Mouse (Mus musculus) C2C12 (cell line): ENCODE data around the gene Gpm6b.

Experiments
- CEBPB ChIP-seq: IDR thresholded peaks from one replicate; pipeline ENCODE4 v1.6.1; 2011; ENCODE audit warnings: low read depth, mild to moderate bottlenecking, control low read depth, moderate library complexity
- CTCF ChIP-seq: IDR thresholded peaks from one replicate; pipeline ENCODE4 v1.5.1; 2011; ENCODE audit not compliant: control insufficient read depth, insufficient read depth, insufficient read length
- FOSL1 ChIP-seq: IDR thresholded peaks from one replicate; pipeline ENCODE4 v1.8.0; 2011; ENCODE audit warnings: mild to moderate bottlenecking, low read length; ENCODE audit not compliant: poor library complexity, insufficient read depth, severe bottlenecking
- MAX ChIP-seq: IDR thresholded peaks from one replicate; pipeline ENCODE4 v1.6.1; 2011; ENCODE audit warnings: mild to moderate bottlenecking, control low read depth
- MYOD1 ChIP-seq: IDR thresholded peaks from one replicate; pipeline ENCODE4 v1.6.1; 2011; ENCODE audit warnings: low read depth; ENCODE audit not compliant: control insufficient read depth, insufficient read length
- MYOG ChIP-seq: IDR thresholded peaks from one replicate; pipeline ENCODE4 v1.6.1; 2011; ENCODE audit not compliant: control insufficient read depth, insufficient read length; ENCODE audit errors: extremely low read depth

- TF ChIP-seq CTCF = no peak
- TF ChIP-seq MAX = no peak
- TF ChIP-seq FOSL1 = no peak
- no peak for TF ChIP-seq CEBPB
- no peak for TF ChIP-seq MYOG
- no peak for TF ChIP-seq MYOD1
Measured at GRCm38 (mm10) chrX:166271489-166271888, 32.8 kb downstream of the Gpm6b start.
